Mouse (Mus musculus): ENCODE data around the gene Madcam1.

- TF ChIP-seq CTCF (conservative IDR thresholded peaks at IDR 0.05; ENCODE audit: low read length) (peak; percentile 77), POU5F1 (IDR thresholded peaks at IDR 0.05; ENCODE audit: borderline replicate concordance, low read length) (no peak)
Measured at GRCm38 (mm10) chr10:79695231-79696128, 31.1 kb downstream of the Madcam1 start.
